Mouse (Mus musculus) spleen, adult 2 months (tissue): ENCODE measurements at regions not wholly inside any gene's neighbourhood (a gene's known extent, or its start where the extent isn't known, plus 50 kb on each side); places are given as distances from the start of the nearest gene placed in this dataset.

ENCODE experiments used
- CTCF ChIP-seq: fragments of 200-500 bp; IDR thresholded peaks from 2 replicates; pipeline ENCODE4 v1.5.1; 2011; ENCODE audit warnings: mild to moderate bottlenecking, inconsistent platforms; ENCODE audit not compliant: insufficient read depth, insufficient read length, insufficient replicate concordance; ENCODE audit errors: extremely low read depth
- POLR2A ChIP-seq: fragments of 200-500 bp; IDR thresholded peaks from 2 replicates; pipeline ENCODE4 v1.6.1; 2011; ENCODE audit warnings: low read depth, low read length, inconsistent platforms

- TF ChIP-seq POLR2A (no peak), CTCF (no peak)
These were observed 62.5 kb upstream of the Gm5148 start for GRCm38 (mm10) chr3:37786792-37787191.
